Comparison of ENCODE assay signal across 19 mouse cellular contexts in genomic region chr9:56499324-56500067, GRCm38 (mm10).
DNase-seq lines count a peak whose midpoint lies in the region; ATAC-seq and TF ChIP-seq lines count a peak whose summit lies in the region.
"Had no signal": no experiment of that assay in that cellular context is flagged by ENCODE, and none has a peak within 500 bp of the region (broad histone marks: within the 10 kb centered on the region; RNA-seq: fewer than 3 reads in every experiment).

No protein-coding gene starts in this region.

- H3K27me3 ChIP-seq in heart, embryonic 10.5 days (ENCODE audit: insufficient read depth, poor library complexity, severe bottlenecking), result no peaks in the 10 kb centered on the region
- H3K27me3 ChIP-seq in heart, postnatal 0 days (ENCODE audit: control insufficient read depth, insufficient read depth, low read length), result no peaks in the 10 kb centered on the region
- H3K27me3 ChIP-seq in lung, embryonic 14.5 days (ENCODE audit: insufficient read depth, low read length), result no peaks in the 10 kb centered on the region
- H3K27me3 ChIP-seq: CH12.LX; forebrain, embryonic 13.5 days; heart, embryonic 12.5 days; hindbrain, embryonic 13.5 days; Patski had no signal

- no peak for DNase-seq in heart, embryonic 10.5 days (ENCODE audit: low spot score)
- DNase-seq in heart, postnatal 10 days, result no peak
- no peak for DNase-seq in heart, postnatal 0 days (ENCODE audit: low spot score)
- DNase-seq in heart, adult 9 months (ENCODE audit: low spot score in 2 of 2), result no peak
- peak; percentile 43 for DNase-seq in lung, embryonic 14.5 days
- DNase-seq in lung, postnatal 25 days (ENCODE audit: low spot score), result no peak
- DNase-seq: adrenal gland, postnatal 14 days; cerebellum, adult 18-20 months; cerebellum, postnatal 10 days; forebrain, postnatal 0 days; gastrocnemius, postnatal 14 days had no signal

- no peaks in the 10 kb centered on the region for H3K9me3 ChIP-seq in heart, embryonic 10.5 days
- no peaks in the 10 kb centered on the region for H3K9me3 ChIP-seq in heart, postnatal 0 days (replicated peaks; ENCODE audit: control insufficient read depth, low read length)
- H3K9me3 ChIP-seq in lung, embryonic 14.5 days (ENCODE audit: low read depth, low read length), result no peaks in the 10 kb centered on the region
- H3K9me3 ChIP-seq: embryonic facial prominence, embryonic 10.5 days; forebrain, embryonic 13.5 days; heart, embryonic 12.5 days; hindbrain, embryonic 13.5 days had no signal

- ATAC-seq in heart, postnatal 0 days (ENCODE audit: insufficient read depth, low read depth), result no peak
- ATAC-seq in lung, embryonic 14.5 days (ENCODE audit: insufficient read depth), result no peak
- ATAC-seq: activated CD4-positive, CD25-positive, alpha-beta regulatory T cell, adult 4 months; forebrain, embryonic 13.5 days; forebrain, postnatal 0 days; hindbrain, postnatal 0 days; Patski had no signal

- no peak for TF ChIP-seq CTCF in heart, postnatal 0 days (IDR thresholded peaks at IDR 0.05; ENCODE audit: low read depth)
- no peak for TF ChIP-seq CTCF in lung, embryonic 14.5 days (IDR thresholded peaks at IDR 0.05; ENCODE audit: low read depth)

- no peak overlapping the region for H3K4me3 ChIP-seq in heart, embryonic 10.5 days
- no peak overlapping the region for H3K4me3 ChIP-seq in heart, postnatal 0 days (ENCODE audit: low read depth, low read length)
- no peak overlapping the region for H3K4me3 ChIP-seq in lung, embryonic 14.5 days (ENCODE audit: low read depth, low read length)
- H3K4me3 ChIP-seq: embryonic facial prominence, embryonic 10.5 days; forebrain, embryonic 13.5 days; heart, embryonic 12.5 days; hindbrain, embryonic 13.5 days had no signal

- intact Hi-C loops in heart, postnatal 10 days (cut with DNase I), result loop anchor here (5.0 kb wide), 1 partner anchor 32 kb away; no protein-coding TSS in a partner anchor

- H3K27ac ChIP-seq in heart, embryonic 10.5 days, result peak overlapping the region; percentile 76
- H3K27ac ChIP-seq in heart, postnatal 0 days (ENCODE audit: low read depth), result peak overlapping the region; percentile 92; the same call in 1 of the 2 replicates
- no peak overlapping the region for H3K27ac ChIP-seq in lung, embryonic 14.5 days (ENCODE audit: low read depth)
- H3K27ac ChIP-seq: embryonic facial prominence, embryonic 10.5 days; forebrain, embryonic 13.5 days; hindbrain, embryonic 13.5 days; hindbrain, postnatal 0 days had no signal

- peaks cover 12% of the 10 kb centered on the region for H3K36me3 ChIP-seq in heart, embryonic 10.5 days
- peaks cover 7% of the 10 kb centered on the region for H3K36me3 ChIP-seq in heart, postnatal 0 days (replicated peaks; ENCODE audit: control insufficient read depth, insufficient read depth, low read length)
- peaks cover 12% of the 10 kb centered on the region for H3K36me3 ChIP-seq in lung, embryonic 14.5 days (ENCODE audit: insufficient read depth)

- H3K4me2 ChIP-seq in heart, postnatal 0 days (ENCODE audit: low read depth, low read length), result no peak overlapping the region
- H3K4me2 ChIP-seq in lung, embryonic 14.5 days, result no peak overlapping the region
- H3K4me2 ChIP-seq: forebrain, embryonic 13.5 days; heart, embryonic 12.5 days; hindbrain, embryonic 13.5 days had no signal

- WGBS in heart, embryonic 10.5 days, result 85% methylated on average over 8 of the region's 8 CpGs
- 87% methylated on average over 8 of the region's 8 CpGs for WGBS in heart, postnatal 0 days
- WGBS in lung, embryonic 14.5 days, result 78% methylated on average over 8 of the region's 8 CpGs

- TF ChIP-seq EP300 in heart, postnatal 0 days (IDR thresholded peaks at IDR 0.05; ENCODE audit: low read depth), result no peak

- H3K9ac ChIP-seq in heart, postnatal 0 days (replicated peaks; ENCODE audit: low read depth, low read length), result no peak overlapping the region
- no peak overlapping the region for H3K9ac ChIP-seq in lung, embryonic 14.5 days
- H3K9ac ChIP-seq: forebrain, embryonic 13.5 days; forebrain, postnatal 0 days; heart, embryonic 12.5 days; hindbrain, embryonic 13.5 days had no signal

- peaks cover 65% of the 10 kb centered on the region for H3K4me1 ChIP-seq in heart, embryonic 10.5 days
- H3K4me1 ChIP-seq in heart, postnatal 0 days (ENCODE audit: control insufficient read depth, insufficient read depth), result peaks cover 78% of the 10 kb centered on the region
- peaks cover 71% of the 10 kb centered on the region for H3K4me1 ChIP-seq in lung, embryonic 14.5 days (ENCODE audit: insufficient read depth)
